Mouse (Mus musculus) layer of hippocampus, postnatal 36 days (tissue): ENCODE data around the gene Gm38394. TPM values are rescaled to one million over a fixed set of nuclear protein-coding genes. Genes with fewer than 3 reads are reported as not detected.
"Not testable (repeated sequence)": the region's sequence is repeated elsewhere in the genome, so short reads cannot be mapped to it uniquely, and the experiment has no call there.

Experiments
- DNase-seq, 2 experiments: peaks; one replicate each; pipeline ENCODE4 v3.0.0; 2022
- total RNA-seq, 2 experiments: library from RNA; stranded (reverse); gene quantifications; 2 replicates each; pipeline ENCODE4 v1.2.3; 2021

The Gm38394 gene
- total RNA-seq: 10 to 100 TPM; 28.2 to 29.1 TPM

- peak; percentile 89 to 90 for DNase-seq
Observed at GRCm38 (mm10) chr1:133661203-133661933, at the start of gene Gm38394. Gene Gm38394, minus strand, starts transcription at chr1:133661318.

GRCm38 (mm10) chr1:133710895-133711294, 49.8 kb upstream of the Gm38394 start:
- DNase-seq: no peak

GRCm38 (mm10) chr1:133709292-133709691, 48.2 kb upstream of the Gm38394 start:
- DNase-seq: no peak

DNA sequence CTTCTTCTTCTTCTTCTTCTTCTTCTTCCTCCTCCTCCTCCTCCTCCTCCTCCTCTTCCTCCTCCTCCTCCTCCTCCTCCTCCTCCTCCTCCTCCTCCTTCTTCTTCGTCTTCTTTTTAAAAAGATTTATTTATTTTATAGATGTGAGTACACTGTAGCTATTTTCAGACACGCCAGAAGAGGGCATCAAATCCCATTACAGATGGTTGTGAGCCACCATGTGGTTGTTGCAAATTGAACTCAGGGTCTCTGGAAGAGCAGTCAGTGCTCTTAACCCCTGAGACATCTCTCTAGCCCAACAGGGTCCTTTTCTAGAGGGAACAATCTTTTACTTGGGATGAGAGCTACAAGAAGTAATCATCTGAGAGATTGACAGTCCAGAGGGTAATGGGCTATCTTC, 40.7 kb upstream of the Gm38394 start:
- DNase-seq: not testable (repeated sequence)

GRCm38 (mm10) chr1:133697935-133698620, 37.0 kb upstream of the Gm38394 start:
- DNase-seq: no peak

DNA sequence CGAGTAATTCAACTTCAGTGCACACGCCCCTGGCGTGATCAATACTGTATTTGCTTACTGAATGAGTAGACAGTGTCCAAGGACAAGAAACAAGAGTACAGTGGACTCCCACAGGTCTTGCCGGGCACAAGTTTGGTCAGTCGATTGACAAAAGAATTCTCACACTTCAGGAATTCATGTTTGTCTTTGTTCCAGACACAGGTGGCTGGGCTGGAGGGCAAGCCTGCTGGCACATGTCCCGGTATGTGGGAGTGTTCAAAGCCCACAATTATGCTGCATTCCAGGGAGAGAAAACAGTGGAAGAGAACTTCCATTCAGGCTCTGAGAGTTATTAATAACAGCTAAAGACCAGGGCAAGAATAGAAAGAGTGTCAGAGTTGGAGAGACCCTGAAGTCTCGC, 34.8 kb upstream of the Gm38394 start:
- peak in 1 of 2 experiments; percentile 11 for DNase-seq

GRCm38 (mm10) chr1:133694876-133695275, 33.8 kb upstream of the Gm38394 start:
- DNase-seq: no peak

DNA sequence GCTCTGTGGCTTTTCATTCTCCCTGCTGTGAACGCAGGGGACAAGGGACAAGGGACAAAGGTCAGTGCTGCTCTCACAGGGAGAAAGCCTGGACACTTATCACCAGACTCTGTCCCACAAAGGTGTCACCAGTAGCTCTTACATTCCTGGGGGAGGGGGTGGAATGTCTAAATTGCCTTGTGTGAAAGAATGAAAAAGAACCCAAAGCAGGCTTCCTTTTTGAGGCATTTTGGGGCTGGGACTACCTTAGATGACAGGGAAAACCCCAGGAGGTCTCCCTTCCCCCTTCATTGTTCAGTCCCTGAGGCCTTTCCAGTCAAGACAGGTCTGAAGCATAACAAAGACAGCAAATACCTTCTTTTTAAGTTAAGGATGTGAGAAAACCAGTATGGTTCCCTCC, 33.2 kb upstream of the Gm38394 start:
- no peak for DNase-seq

DNA sequence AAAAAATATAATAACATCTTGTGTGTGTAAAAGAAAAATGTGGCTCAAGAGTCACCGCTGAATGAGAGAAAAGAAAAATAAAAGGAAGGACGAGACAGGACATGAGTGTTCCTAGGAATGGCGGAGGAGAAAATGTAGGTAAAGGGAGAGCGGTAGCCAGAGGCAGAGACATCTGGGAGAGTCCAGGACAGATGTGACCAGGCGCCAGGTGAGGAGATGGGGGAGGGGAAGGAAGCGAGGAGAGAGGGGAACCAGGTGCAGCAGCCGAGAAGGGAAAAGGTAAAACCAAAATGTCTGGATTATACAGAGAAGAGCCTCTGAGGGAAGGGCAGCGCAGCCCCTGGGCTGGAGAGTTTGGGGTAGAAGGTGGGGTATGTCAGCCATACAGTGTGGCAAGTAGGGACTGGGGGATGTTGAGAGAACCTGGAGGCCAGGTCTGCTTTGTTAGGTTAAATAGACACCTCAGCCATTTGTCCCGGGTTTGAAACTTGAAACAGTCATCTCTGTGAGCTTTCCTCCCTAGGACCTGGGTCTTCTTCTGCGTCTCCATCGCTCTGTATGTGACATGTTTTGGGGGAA, 32.5 kb upstream of the Gm38394 start:
- DNase-seq: no peak

DNA sequence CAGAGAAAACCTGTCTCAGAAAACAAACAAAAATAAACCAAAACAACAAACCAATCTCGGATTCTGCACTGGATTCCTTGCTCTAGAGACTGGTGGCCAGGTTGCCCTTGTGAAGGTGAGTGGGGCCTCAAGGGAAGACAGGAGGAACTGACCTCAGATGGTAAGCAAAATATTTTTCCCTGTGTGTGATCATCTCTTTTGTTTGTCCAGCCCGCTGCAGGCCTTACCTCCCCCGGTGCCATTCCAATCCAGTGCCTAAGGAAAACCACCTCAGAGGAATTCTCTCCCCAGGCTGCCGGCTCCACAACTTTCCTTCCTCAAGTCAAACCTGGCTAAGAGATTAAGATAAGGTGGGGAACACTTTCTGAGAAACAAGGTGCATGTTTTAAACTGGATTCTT, 31.1 kb upstream of the Gm38394 start:
- DNase-seq: no peak

DNA sequence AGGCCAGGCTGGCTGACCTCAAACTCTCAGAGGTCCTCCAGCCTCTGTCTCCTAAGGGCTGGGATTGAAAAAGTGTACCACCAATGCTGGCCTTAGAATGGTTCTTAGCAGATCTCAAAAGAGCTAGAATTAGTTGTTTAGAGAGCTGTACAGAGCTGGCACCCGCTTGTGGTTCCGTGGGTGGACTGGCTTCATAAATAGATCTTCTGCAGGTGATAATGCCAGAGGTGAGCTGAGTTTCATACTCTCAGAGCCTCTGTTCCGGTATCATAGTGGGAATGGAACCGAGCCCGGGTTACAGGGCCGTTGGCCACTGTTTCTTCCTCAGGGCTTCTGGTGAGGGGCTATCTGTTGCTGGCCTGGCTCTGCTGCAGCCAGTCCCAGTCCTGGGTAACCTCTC, 29.9 kb upstream of the Gm38394 start:
- DNase-seq: no peak

DNA sequence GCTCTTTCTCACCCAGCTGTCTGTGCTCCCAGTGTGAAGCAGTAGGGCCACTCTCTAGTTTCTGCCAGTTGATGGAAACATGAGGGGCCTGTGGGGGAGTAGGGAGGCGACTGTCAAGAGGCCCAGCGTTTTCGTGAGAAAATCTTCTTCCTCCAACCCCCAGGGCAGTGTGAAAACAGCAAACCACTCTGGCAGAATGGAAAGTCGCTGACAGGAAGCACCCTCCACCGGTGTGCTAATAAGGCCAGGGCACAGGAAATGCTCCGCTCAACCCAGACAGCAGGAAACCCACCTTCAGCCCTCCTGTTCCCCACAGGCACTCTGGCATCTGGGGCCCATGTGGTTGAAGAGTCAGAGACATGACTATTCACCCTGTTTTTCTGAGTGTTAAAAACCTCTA, 28.8 kb upstream of the Gm38394 start, which contains the start of gene Lax1:
Gene Lax1, minus strand, starts transcription at position 212 of the 400 bp plus-strand sequence.
- DNase-seq: no peak

- DNase-seq: no peak
Observed at GRCm38 (mm10) chr1:133688301-133688700, 27.2 kb upstream of the Gm38394 start.

- peak; percentile 15 to 18 for DNase-seq
Observed at GRCm38 (mm10) chr1:133685749-133686519, 24.8 kb upstream of the Gm38394 start.

- DNase-seq: no peak
Observed at GRCm38 (mm10) chr1:133671801-133672200, 10.7 kb upstream of the Gm38394 start.

GRCm38 (mm10) chr1:133671266-133671665, 10.1 kb upstream of the Gm38394 start:
- no peak for DNase-seq

DNA sequence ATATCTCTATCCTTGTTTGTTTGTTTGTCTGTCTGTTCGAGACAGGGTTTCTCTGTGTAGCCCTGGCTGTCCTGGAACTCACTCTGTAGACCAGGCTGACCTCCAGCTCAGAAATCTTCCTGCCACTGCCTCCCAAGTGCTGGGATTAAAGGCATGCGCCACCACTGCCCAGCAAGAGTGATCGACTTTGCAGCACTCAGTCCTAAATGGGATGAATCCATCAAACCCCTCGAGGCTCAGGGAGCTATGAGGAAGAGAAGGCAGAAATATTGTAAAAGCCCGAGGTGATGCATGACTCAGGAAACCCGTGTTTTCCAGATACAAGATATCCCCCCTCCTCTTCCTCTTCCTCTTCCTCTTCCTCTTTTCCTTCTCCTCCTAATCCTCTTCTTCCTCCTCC, 9.7 kb upstream of the Gm38394 start:
- no peak for DNase-seq

- DNase-seq: no peak
Observed at GRCm38 (mm10) chr1:133670190-133670589, 9.1 kb upstream of the Gm38394 start.

DNA sequence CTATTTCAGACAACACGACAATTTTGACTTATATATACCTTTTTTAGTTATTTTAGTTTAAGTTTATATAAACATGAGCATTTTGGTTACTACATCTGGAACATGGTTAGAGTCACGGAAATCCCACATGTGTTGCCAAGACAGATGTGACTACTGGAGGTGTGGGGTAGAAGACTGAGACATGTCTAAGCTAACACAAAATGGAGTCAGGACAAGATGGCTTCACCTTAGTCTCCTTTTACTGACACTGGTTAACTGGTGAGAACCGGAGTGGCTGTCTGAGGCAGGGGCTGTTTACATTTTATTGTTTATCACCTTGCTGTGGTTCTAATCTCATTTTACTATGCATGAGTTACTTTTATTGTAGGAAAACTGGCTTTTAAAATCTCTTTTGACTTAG, 7.5 kb upstream of the Gm38394 start:
- DNase-seq: no peak

- DNase-seq: no peak
Observed at GRCm38 (mm10) chr1:133667721-133668120, 6.6 kb upstream of the Gm38394 start.

DNA sequence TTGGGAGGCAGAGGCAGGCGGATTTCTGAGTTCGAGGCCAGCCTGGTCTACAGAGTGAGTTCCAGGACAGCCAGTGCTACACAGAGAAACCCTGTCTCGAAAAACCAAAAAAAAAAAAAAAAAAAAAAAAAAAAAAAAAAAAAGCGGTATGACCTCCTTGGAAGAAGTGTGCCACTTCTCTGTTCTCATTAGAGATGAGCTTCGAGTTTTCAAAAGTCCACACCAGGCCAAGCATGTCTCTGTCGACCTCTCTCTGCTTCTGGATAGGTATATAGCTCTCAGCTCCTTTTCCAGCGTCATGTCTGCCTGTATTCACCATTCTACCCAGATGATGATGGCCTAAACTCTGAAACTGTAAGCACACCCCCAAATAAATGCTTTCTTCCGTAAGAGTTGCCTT, 4.6 kb upstream of the Gm38394 start:
- DNase-seq: not testable (repeated sequence)

DNA sequence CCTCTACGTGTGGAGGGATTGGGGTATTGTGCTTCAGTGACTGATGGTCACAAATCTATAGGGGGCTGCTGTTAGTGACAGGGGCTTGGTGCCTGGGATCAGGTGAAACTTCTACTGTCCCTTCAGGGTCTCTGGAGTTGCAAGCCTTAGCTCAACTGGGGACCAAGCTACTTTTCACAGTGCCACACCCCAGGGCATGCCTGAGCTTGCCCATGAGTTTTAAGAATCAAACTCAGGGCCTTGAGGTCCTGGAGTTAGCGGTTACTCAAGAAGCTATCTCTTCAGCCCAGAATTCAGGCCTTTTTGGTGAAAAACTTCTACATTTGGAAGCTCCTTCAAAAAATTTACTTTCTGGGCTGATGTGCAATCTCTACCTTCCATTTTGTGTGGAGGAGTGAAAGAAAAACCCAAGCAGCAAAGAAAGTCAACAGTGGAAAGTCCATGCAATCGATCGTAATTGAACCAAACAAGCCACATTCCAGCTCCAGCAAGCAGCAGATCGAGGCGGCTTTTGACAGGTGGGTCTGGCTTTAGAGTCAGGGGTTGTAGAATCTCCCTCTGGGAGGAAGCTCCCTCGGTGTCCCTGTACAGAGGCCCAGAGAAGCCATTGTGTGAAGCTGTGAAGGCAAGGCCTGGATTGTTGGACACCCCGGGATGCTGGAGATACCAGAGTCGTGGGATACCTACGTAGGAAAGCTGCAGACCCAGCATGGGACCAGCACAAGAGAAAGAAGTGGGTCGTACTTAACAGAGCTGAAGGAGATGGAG, 3.3 kb upstream of the Gm38394 start:
- no peak for DNase-seq
